Mouse (Mus musculus) lung, postnatal 0 days (tissue): ENCODE data around the gene Fer1l4.

Experiments
- CTCF ChIP-seq: IDR thresholded peaks from 2 replicates; pipeline ENCODE4 v1.5.1; 2016; ENCODE audit warnings: antibody characterized with exemption, mild to moderate bottlenecking
- EP300 ChIP-seq: IDR thresholded peaks from 2 replicates; pipeline ENCODE4 v1.6.1; 2016; ENCODE audit warnings: antibody characterized with exemption, mild to moderate bottlenecking, control low read depth

- TF ChIP-seq CTCF = no peak
- TF ChIP-seq EP300 = no peak
Measured at GRCm38 (mm10) chr2:156065099-156066041, 12.6 kb upstream of the Fer1l4 start, which contains the start of gene Spag4.
